Mouse (Mus musculus): ENCODE results near the gene P4ha1. TPM values are rescaled to one million over a fixed set of nuclear protein-coding genes. Genes with fewer than 3 reads are reported as not detected.

Gene P4ha1
- polyA plus RNA-seq, 1 experiment from 2014 or later: 49.3 TPM

Other genes with a start within 250 kb of the P4ha1 start
- 36.8 and 37.3 TPM in 2 replicates for gene Sept10, start 101.4 kb upstream of the P4ha1 start, polyA plus RNA-seq (2016; fragmentation: Nextera tagmentation; extraction: Ambion mirVana)
- 12.4 and 12.8 TPM in 2 replicates for gene Sowahc, start 101.3 kb upstream of the P4ha1 start, polyA plus RNA-seq (2016; fragmentation: Nextera tagmentation; extraction: Ambion mirVana)
- gene Gm10273, start 72.3 kb downstream of the P4ha1 start, polyA plus RNA-seq (2016; fragmentation: Nextera tagmentation; extraction: Ambion mirVana): 6.0 and 12.1 TPM in 2 replicates
- not detected in 2 replicates for gene Pla2g12b, start 80.4 kb downstream of the P4ha1 start, polyA plus RNA-seq (2016; fragmentation: Nextera tagmentation; extraction: Ambion mirVana)
- gene Oit3, start 118.5 kb downstream of the P4ha1 start, polyA plus RNA-seq (2016; fragmentation: Nextera tagmentation; extraction: Ambion mirVana): 0.64 and 0.82 TPM in 2 replicates